Mouse (Mus musculus) lung, postnatal 0 days (tissue): ENCODE results near the gene Vamp4.
"Not testable (repeated sequence)": the region's sequence is repeated elsewhere in the genome, so short reads cannot be mapped to it uniquely, and the experiment has no call there.

Source experiments
- CTCF ChIP-seq: IDR thresholded peaks from 2 replicates; pipeline ENCODE4 v1.5.1; 2016; ENCODE audit warnings: antibody characterized with exemption, mild to moderate bottlenecking
- EP300 ChIP-seq: IDR thresholded peaks from 2 replicates; pipeline ENCODE4 v1.6.1; 2016; ENCODE audit warnings: antibody characterized with exemption, mild to moderate bottlenecking, control low read depth

DNA sequence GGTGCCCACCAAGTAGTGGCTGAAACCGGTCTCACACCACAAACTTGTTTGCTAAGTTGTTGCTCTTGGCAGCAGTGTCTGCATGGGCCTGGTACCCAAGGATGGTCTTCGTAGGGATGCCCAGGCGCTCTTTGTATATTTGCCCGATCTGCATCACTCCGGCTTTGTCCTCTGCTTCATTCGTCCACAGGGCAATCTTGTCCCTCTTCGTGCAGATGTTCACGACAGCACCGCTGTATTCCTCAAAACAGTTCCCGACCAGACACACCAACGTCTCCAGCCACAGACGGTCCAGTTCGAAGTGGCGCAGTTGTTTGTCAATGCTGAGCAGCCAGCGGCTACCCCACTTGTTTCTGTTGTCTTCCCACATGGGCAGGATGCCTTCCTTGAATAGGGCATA lies 58.0 kb downstream of the Vamp4 start:
- not testable (repeated sequence) for TF ChIP-seq CTCF, EP300
